Mouse (Mus musculus) kidney, adult 8-10 months (tissue): ENCODE measurements at regions not wholly inside any gene's neighbourhood (a gene's known extent, or its start where the extent isn't known, plus 50 kb on each side); places are given as distances from the start of the nearest gene placed in this dataset.
A peak's percentile ranks its signal among the peaks of the same experiment; 100 is the strongest.

Experiments
- DNase-seq, 2 experiments: peaks; one replicate each; pipeline ENCODE4 v3.0.0; 2022

- DNase-seq, result peak; percentile 11 to 19
Measured at GRCm38 (mm10) chr3:53953801-53954200, 90.2 kb upstream of the Ufm1 start.

DNA sequence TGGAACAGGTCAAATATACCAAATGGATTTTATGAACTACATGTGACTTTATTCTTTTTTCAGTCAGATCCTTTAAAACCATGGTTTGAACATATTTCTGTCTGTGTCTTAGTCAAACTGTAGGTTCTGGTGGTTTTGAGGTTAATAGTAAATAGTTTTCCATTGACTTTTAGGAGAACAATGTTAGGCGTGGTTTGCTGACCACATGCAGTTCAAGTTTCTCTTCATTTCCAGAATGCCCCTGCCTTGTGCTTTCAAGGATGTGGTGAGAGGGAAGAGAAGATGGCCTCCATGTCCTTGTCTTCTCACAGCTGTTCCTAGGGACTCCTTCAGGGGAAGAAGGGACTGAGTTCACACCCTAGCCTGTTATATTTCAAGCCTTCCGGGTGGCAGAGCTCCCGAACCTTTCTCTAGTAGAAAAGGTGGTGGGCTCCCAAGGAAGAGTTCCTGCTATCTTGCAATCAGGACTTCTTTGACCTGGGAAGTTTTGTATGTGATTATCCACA is 76.1 kb upstream of the Ufm1 start:
- DNase-seq, result no peak

DNA sequence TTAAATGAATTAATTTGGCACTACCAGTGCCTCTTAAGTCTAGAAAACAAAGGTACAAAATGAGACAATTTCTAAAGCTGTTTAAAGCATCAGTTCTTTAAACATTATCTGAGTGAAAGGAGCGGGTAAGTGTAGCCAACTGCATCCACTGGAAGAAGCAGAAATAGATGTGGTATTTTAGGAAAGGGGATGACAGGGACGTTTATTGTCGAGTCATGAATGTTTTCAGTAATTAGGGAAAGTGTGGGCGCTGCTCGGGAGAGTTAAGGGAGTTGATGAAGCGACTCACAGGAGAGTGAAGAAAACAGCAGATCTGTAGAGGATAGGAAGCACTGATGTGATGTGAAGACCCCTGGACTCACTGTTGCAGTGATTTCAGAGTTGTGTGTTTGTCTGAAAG is 68.1 kb upstream of the Ufm1 start:
- no peak for DNase-seq

- DNase-seq, result no peak
Measured at GRCm38 (mm10) chr3:53919941-53920340, 56.3 kb upstream of the Ufm1 start.

- DNase-seq, result no peak
Measured at GRCm38 (mm10) chr3:53919541-53919940, 55.9 kb upstream of the Ufm1 start.

GRCm38 (mm10) chr3:53917960-53918359 is 54.3 kb upstream of the Ufm1 start:
- no peak for DNase-seq

GRCm38 (mm10) chr3:53913984-53914669 is 50.5 kb upstream of the Ufm1 start:
- no peak for DNase-seq
